Mouse (Mus musculus) hematopoietic stem cell, adult 5-6 weeks (primary cell): ENCODE measurements around the gene Krtap9-5. TPM values are rescaled to one million over a fixed set of nuclear protein-coding genes. Genes with fewer than 3 reads are reported as not detected.

Source experiments
- ATAC-seq, 2 experiments: fragments of 125-278 bp in 1 of 2; replicated peaks in 1 of 2; 2 replicates each; pipeline ENCODE4 v1.8.0; 2016 to 2017; ENCODE audit warnings: inconsistent platforms in 2 of 2, mild to moderate bottlenecking in 2 of 2, moderate number of reproducible peaks in 2 of 2, low read depth in 1 of 2, moderate TSS enrichment in 1 of 2; ENCODE audit not compliant: low FRiP score in 2 of 2, poor library complexity in 2 of 2, severe bottlenecking in 2 of 2, insufficient read depth in 1 of 2, low TSS enrichment in 1 of 2
- total RNA-seq: library from RNA; stranded (forward); fragments of 172-1452, 232-1000 nt; gene quantifications from 2 replicates; pipeline ENCODE4 v1.2.3, GENCODE M21; 2017

Gene Krtap9-5
- not detected in 2 replicates for total RNA-seq

DNA sequence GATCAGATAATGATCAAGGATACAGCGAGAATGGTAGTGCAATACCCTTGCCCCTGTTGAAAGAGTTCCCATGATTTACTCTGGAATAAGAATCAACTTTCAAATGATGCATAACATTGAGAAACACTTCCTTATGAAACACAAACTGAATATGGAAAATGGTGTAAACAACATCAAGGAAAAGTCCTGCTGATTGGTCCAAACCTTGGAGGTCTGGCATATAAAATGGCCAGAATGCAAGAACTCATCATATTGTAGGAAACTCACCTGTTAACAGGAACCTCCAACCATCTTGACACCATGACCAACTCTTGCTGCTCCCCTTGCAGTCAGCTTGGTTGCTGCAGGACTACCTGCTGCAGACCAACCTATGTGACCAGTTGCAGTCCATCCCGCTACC lies at the start of gene Krtap9-5:
TSS of gene Krtap9-5 (plus strand) at position 301 of the 400 bp plus-strand sequence.
- ATAC-seq: no peak

DNA sequence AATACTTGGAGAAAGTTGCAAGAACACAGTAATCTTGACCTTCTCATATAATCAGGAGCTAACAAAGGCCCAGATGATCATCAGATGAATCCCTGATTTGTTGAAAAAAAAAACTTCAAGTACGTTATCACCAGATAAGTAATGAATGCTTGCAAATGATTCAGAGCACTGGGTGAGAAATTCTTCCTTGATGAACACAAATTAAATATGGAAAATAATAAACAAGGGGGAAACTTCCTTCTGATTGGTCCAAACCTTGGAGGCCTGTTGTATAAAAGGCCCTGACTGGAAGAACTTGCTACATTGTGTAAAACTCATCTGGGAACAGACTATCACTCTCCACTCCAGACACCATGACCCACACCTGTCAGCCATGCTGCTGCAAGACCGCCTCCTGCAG lies 40.7 kb upstream of the Krtap9-5 start, which contains the start of gene Krtap31-1:
TSS of gene Krtap31-1 (plus strand) at position 301 of the 400 bp plus-strand sequence.
- ATAC-seq: no peak

DNA sequence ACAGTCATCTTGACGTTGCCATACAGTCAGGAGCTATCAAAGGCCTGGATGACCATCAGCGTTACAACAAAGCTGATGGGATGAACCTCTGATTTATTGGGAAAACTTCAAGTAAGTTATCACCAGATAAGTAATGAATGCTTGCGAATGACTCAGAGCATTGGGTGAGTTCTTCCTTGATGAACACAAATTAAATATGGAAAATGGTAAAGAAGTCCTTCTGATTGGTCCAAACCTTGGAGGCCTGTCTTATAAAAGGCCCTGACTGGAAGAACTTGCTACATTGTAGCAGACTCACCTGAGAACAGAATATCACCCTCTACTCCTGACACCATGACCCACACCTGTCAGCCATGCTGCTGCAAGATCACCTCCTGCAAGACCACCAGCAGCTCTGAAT lies 33.8 kb upstream of the Krtap9-5 start, which contains the start of gene Gm11565:
TSS of gene Gm11565 (plus strand) at position 301 of the 400 bp plus-strand sequence.
- ATAC-seq: no peak

DNA sequence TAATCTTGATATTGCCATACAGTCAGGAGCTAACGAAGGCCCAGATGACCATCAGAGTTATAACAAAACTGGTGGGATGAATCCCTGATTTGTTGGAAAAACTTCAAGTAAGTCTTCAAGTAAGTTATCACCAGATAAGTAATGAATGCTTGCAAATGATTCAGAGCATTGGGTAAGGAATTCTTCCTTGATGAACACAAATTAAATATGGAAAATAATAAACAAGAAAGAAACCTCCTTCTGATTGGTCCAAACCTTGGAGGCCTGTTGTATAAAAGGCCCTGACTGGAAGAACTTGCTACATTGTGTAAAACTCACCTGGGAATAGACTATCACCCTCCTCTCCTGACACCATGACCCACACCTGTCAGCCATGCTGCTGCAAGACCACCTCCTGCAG lies 12.3 kb upstream of the Krtap9-5 start, which contains the start of gene Krtap31-2:
TSS of gene Krtap31-2 (plus strand) at position 301 of the 400 bp plus-strand sequence.
- no peak for ATAC-seq

DNA sequence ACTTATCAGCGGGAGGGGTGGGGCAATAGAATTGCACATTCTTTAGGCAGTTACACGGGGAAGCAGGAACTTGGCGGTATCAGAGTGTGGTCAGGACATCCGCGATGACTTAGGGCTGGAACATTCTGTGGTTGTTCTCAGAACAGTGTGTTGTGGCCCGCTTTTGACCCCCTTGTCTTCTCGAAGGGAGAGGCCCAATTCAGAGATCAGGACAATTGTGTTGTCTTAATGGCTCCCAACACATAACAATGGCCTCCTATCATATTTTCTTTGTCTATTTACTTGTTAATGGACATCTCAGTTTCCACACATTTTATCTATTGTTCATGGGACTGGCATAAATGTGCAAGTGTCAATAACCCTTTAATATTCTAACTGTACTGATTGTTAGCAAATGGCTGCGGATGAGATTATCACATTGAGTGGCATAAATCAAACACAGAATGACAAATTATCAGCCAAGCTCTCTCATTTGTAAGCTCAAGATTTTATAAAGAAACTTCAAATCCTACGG lies 10.5 kb upstream of the Krtap9-5 start:
- no peak for ATAC-seq

DNA sequence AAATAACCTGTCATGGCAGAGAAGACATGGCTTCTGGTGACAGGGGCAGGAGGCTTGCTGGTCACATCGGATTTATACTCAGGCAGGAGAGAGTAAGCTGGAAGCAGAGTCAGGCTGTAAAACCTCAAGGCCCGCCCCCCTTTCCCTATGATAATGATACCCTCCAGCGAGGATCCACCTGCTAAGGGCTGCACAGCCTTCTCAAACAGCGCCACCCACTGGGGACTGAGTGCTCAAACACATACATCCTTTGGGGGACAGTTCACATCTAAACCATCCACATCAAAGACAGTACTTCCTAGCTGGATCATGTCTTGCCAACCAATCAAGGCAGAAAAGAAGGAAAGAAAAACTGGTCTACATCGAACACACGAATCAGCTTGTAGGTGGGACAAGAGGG lies 15.9 kb downstream of the Krtap9-5 start:
- ATAC-seq: no peak

DNA sequence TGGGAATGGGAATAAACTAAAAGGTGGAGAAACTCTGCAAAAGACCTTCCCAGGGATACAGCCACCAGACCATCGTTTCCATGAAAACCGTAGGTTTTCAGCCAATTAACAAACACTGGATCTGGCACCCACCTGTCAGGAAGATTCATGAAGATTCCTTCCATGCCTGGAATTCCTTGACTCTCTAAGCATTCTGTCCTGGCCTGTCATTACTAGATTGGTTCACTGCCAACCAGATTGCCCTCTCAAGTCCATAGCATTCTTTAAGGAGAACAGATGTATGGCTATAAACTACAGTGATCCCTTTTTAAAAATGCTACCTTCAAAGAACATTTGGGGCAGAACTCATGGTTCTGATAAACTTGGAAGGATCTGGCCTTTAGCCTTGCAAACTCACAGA lies 17.7 kb downstream of the Krtap9-5 start:
- ATAC-seq: no peak

DNA sequence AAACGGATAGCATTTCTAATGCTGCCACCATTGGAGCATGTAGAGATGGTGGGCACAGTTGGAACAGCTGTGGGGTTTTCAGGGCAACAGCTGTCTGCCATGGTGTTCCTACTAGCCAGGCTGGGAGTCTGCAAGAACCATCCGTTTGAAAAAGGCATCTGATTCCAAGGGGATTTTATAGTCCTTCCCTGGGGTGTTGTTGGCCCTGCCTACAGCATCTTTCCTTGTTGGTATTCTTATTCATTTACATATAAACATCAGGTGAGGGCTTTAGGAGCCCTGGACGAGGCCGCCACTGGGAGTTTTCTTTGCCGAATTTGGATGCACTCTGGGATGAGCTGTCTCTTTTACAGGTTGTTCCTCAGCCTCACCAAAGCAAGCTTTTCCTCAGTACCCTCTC lies 30.7 kb downstream of the Krtap9-5 start, which contains the start of gene Krtap29-1:
TSS of gene Krtap29-1 (minus strand) at position 101 of the 400 bp plus-strand sequence.
- ATAC-seq: no peak

DNA sequence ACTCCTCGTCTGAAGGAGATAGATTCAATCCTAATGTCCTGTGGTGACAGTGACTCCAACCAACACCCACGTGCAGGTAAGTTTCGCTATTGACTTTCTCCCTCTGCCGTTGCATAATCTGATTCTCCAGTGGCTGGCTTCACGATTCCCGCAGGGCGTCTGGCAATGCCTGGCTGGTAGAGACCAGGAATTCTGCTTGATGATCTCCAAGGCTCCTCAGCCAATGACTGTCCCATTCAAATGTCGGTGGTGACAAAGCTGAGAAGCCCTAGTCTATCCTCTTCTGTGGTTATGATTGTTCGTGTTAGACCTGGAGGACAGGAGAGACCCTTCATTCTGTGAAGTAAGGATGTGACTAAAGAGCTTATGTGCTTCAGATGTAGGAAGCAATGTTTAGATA lies 34.5 kb downstream of the Krtap9-5 start:
- ATAC-seq: no peak

DNA sequence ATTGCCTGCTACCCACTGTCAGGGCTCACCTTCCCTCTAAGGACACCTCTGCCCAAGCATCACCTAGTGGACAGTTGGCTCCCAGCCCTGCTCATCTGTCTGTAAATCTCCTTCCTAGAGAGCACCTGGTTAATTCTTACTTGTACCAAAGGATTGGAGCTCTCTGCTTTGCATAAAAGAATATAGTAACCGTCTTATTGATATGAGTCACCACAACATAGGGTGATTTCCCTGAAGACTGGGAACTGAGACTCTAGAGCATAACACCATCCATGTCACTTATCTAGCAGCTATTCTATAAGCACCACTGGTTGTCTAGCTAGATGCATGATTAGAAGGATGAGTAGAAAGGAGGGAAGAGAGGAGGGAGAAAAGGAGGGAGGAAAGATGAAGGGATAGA lies 35.2 kb downstream of the Krtap9-5 start:
- no peak for ATAC-seq

DNA sequence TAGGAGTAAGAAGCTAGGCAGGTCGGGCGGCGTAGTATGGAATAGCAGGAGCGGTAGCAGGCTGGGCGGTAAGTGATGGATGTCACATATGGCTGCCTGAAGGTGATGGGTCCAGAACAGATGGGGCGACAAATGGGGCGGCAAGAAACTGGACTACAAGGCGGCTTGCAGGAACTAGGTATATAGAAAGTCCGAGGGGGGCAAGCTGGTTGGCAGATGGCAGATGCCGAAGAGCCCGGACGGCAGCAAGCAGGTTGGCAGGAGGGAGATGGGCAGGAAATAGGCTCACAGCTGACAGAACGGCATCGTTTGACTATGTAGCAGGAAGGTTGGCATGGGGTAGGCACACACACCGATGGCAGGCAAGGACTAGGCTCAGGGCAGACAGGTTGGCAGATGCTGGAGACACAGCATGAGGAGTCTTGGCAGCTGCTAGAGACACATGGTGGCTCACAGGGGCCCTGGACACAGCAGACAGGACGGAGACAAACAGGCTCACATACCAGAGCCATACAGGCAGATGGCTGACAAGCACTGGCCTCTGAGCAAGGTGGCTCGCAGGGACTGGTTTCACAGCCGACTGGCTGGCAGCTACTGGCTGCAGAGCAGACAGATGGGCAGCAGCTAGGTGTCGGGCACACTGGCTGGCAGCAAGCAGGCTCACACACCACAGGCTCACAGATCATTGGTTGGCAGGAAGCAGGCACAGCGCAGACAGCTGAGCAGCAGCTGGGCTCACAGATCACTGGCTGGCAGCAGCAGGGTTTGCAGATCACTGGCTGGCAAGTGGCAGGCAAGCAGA lies 37.2 kb downstream of the Krtap9-5 start:
- ATAC-seq: no peak

DNA sequence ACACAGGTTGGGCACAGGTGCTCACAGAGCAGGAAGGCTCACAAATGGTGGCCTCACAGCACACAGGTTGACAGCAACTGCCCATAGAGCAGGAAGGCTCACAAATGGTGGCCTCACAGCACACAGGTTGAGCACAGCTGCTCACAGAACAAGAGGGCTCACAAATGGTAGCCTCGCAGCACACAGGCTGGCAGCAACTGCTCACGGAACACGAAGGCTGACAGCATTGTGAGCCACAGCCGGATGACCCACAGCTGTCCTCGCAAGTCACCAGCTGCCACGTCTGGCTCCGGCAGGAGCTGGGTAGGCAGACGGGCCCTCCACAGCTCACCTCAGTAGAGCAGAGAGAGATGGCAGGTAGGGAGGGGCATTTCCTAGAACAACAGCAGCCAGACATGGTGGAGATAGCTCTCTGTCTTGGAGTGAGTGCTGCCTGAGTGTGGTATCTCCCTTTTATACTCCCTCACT lies 37.9 kb downstream of the Krtap9-5 start, which contains the start of gene Krtap16-1:
TSS of gene Krtap16-1 (minus strand) at position 418 of the 468 bp plus-strand sequence.
- ATAC-seq: no peak

DNA sequence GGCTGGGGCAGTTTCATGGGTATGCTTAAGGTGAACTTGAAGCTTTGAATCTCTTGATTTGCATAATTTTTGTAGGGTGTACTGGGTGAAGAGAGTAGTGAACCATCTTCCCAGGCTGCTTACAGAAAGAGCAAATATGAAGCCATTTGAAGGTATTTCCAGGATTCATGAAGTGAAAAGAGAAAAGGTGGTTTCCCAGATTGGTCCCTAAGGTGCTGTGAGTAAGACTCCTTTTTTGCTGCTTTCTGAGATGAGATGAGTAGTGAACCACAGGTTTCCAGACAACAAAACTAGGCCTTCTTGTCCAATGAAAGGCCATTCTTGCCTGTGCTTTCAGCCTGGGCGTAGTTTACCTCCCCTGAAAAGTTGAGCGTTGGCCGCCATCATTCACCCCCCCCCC lies 40.3 kb downstream of the Krtap9-5 start:
- ATAC-seq: no peak

DNA sequence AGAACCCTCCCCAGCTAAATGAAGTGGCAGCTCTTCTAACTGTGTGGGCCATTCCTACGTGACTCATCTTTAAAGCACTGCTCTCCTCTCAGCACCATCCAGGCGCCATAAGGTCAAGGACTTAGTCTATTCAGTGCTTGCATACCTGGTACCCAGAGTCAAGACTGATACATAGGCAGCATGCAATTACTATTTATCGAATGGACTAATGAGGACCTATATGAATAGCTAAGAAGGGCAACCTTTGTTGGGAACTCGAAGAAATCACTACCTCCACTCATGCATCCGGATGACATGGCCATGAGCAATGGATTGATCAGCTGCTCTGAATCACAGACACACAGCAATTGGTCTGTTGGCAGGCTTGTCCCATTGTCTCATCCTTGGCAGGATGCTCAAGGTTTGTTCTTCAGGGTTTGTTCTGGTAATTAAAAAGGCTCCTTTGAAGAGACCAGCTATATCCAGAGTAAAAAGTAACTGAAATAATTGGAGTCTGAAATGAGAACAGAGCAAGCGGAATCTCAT lies 41.7 kb downstream of the Krtap9-5 start:
- no peak for ATAC-seq

DNA sequence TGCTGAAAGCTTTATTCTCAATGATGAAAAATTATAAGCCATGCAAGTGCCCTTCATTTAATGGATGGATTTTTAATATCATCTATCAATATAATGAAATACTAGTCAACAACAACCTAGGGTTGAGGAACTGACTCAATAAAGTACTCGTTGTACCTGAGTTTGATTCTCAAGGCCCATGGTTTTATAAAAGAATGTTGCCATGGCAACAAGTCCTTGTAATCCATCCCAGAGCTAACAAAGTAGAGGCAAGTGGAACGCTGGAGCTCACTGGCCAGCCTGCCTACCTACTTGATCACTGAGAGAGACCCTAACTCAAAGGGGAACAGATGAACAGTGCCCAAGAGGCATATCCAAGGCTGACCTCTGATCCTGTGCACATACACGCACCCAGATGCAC lies 42.3 kb downstream of the Krtap9-5 start:
- ATAC-seq: no peak

DNA sequence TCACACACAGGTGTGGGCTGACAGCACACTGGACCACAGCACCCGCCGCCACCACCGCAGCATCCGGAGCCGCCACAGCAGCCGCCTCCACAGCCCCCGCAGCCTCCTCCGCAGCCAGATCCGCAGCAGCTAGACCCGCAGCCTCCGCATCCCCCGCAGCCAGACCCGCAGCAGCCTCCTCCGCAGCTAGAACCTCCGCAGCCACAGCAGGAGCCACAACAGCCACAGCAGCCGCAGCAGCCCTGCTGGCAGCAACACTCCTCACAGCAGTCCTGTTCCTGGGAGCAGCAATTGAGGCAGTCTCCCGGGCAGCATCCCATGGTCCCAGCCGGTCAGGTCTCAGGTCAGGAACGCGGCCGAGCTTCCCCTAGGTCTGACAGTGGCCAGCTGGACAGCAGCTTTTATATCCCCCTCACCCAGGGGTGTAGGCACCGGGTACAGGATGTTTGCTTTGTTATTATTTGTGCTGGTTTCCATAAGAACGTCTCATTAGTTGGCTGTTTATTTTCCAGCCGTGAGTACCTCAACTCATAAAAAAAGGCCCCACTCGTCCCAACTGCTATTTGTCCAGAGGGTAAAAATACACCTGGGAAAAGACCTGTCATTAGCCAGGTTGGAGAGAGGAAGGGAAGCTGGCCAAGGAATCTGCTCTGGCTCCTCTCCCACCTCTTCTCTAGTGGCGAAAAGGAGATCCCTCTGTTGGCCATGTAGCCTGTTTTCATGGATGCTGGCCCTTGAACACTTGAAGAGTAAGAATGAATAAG lies 45.5 kb downstream of the Krtap9-5 start, which contains the start of gene Krtap17-1:
TSS of gene Krtap17-1 (minus strand) at position 375 of the 764 bp plus-strand sequence.
- no peak for ATAC-seq

DNA sequence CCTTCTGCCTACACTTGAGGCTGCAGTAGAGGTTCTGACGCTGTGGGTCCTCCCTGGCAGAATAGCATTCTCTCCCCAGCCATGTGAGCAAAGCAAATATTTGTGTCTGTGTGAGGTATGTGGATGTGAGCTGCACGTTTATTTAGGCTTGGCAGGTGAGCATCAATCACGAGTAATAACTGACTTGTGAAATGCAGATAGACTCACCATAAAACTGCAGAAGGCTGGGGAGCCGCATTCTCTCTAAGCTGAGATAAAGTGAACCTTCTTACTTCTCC lies 46.0 kb downstream of the Krtap9-5 start:
- no peak for ATAC-seq

DNA sequence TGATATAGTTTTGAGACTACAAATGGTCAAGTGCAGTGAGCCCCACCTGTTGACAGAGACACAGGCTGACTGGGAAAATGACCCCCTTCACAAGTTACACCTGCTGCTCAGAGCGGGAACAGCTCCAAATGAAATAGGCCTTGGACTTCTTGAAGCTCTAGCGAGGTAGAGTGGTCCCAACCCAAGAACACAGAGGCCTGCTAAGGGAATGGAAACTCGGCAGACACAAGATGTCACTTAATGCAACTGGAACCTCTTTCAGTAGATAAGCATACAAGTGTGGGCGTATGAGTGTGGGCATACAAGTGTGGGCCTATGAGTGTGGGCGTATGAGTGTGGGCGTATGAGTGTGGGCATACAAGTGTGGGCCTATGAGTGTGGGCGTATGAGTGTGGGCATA lies 50.8 kb downstream of the Krtap9-5 start:
- ATAC-seq: no peak
